Mouse (Mus musculus): ENCODE results near the gene Srd5a1. TPM values are rescaled to one million over a fixed set of nuclear protein-coding genes. Genes with fewer than 3 reads are reported as not detected.

Srd5a1 gene
- 24.5 and 27.8 TPM in 2 replicates for polyA plus RNA-seq (2015; fragmentation: Nextera tagmentation; extraction: Ambion mirVana)

GRCm38 (mm10) chr13:69611398-69612174 lies at the start of gene Srd5a1:
Gene Srd5a1 (minus strand): TSS chr13:69611442.
- Histone ChIP-seq H3K4me2 (peak within 1 kb of the TSS; percentile 92), H3K9ac (peak within 1 kb of the TSS; percentile 80), H3K27ac (peak within 1 kb of the TSS; percentile 64), H3K9me3 (no peaks in the 10 kb centered on the region), H3K36me3 (peaks cover 31% of the 10 kb centered on the region), H3K4me3 (peak within 1 kb of the TSS; percentile 93), H3K4me1 (replicated peaks) (peaks cover 19% of the 10 kb centered on the region), H3K27me3 (no peaks in the 10 kb centered on the region)
- under 1% methylated on average over 65 of the region's 69 CpGs for WGBS
- peak; percentile 99 for ATAC-seq (ENCODE audit: low FRiP score)

- Histone ChIP-seq H3K27ac (no peak overlapping the region), H3K4me3 (no peak overlapping the region), H3K27me3 (0 out of 2 replicates have a peak, but pooled peaks cover 3% of the 10 kb centered on the region), H3K4me2 (no peak overlapping the region), H3K36me3 (no peaks in the 10 kb centered on the region), H3K9me3 (no peaks in the 10 kb centered on the region), H3K9ac (no peak overlapping the region), H3K4me1 (replicated peaks) (no peaks in the 10 kb centered on the region)
- no peak for ATAC-seq (ENCODE audit: low FRiP score)
- WGBS, result 78% methylated on average over 3 of the region's 3 CpGs
Observed at GRCm38 (mm10) chr13:69654508-69654907, 43.3 kb upstream of the Srd5a1 start.

- H3K9ac ChIP-seq, result no peak overlapping the region
- no peak overlapping the region for H3K4me3 ChIP-seq
- peaks cover 12% of the 10 kb centered on the region for H3K36me3 ChIP-seq
- H3K4me1 ChIP-seq (replicated peaks), result no peaks in the 10 kb centered on the region
- WGBS, result 83% methylated on average over 9 of the region's 9 CpGs
- H3K27me3 ChIP-seq, result no peaks in the 10 kb centered on the region
- H3K9me3 ChIP-seq, result no peaks in the 10 kb centered on the region
- H3K27ac ChIP-seq, result no peak overlapping the region
- ATAC-seq (ENCODE audit: low FRiP score), result no peak
- no peak overlapping the region for H3K4me2 ChIP-seq
Observed at GRCm38 (mm10) chr13:69646481-69646880, 35.2 kb upstream of the Srd5a1 start.

- no peak overlapping the region for H3K4me2 ChIP-seq
- no peaks in the 10 kb centered on the region for H3K9me3 ChIP-seq
- H3K27me3 ChIP-seq, result no peaks in the 10 kb centered on the region
- H3K9ac ChIP-seq, result no peak overlapping the region
- no peak overlapping the region for H3K27ac ChIP-seq
- H3K4me1 ChIP-seq (replicated peaks), result no peaks in the 10 kb centered on the region
- H3K4me3 ChIP-seq, result no peak overlapping the region
- H3K36me3 ChIP-seq, result peaks cover 14% of the 10 kb centered on the region
- WGBS, result 76% methylated on average over 13 of the region's 13 CpGs
- no peak for ATAC-seq (ENCODE audit: low FRiP score)
Observed at GRCm38 (mm10) chr13:69645694-69646423, 34.6 kb upstream of the Srd5a1 start.

- Histone ChIP-seq H3K9ac (no peak overlapping the region), H3K27ac (no peak overlapping the region), H3K36me3 (peaks cover 26% of the 10 kb centered on the region), H3K27me3 (no peaks in the 10 kb centered on the region), H3K4me2 (no peak overlapping the region), H3K4me3 (no peak overlapping the region), H3K4me1 (replicated peaks) (no peaks in the 10 kb centered on the region), H3K9me3 (no peaks in the 10 kb centered on the region)
- no peak for ATAC-seq (ENCODE audit: low FRiP score)
- 83% methylated on average over 13 of the region's 13 CpGs for WGBS
Observed at GRCm38 (mm10) chr13:69644427-69645166, 33.4 kb upstream of the Srd5a1 start.

- 96% methylated on average over 2 of the region's 2 CpGs for WGBS
- no peaks in the 10 kb centered on the region for H3K4me1 ChIP-seq (replicated peaks)
Observed at GRCm38 (mm10) chr13:69643937-69644336, 32.7 kb upstream of the Srd5a1 start.

GRCm38 (mm10) chr13:69642656-69643216 lies 31.5 kb upstream of the Srd5a1 start:
- Histone ChIP-seq H3K4me3 (no peak overlapping the region), H3K4me2 (no peak overlapping the region), H3K36me3 (peaks cover 41% of the 10 kb centered on the region), H3K4me1 (replicated peaks) (no peaks in the 10 kb centered on the region), H3K27me3 (no peaks in the 10 kb centered on the region), H3K9me3 (no peaks in the 10 kb centered on the region), H3K9ac (no peak overlapping the region), H3K27ac (no peak overlapping the region)
- WGBS, result 78% methylated on average over 5 of the region's 5 CpGs
- no peak for ATAC-seq (ENCODE audit: low FRiP score)

More at GRCm38 (mm10) chr13:69643937-69644336, 32.7 kb upstream of the Srd5a1 start:
- Histone ChIP-seq H3K9ac (no peak overlapping the region), H3K27me3 (no peaks in the 10 kb centered on the region), H3K27ac (no peak overlapping the region), H3K9me3 (no peaks in the 10 kb centered on the region), H3K36me3 (peaks cover 31% of the 10 kb centered on the region), H3K4me3 (no peak overlapping the region), H3K4me2 (no peak overlapping the region)
- ATAC-seq (ENCODE audit: low FRiP score), result no peak

- 93% methylated on average over 3 of the region's 3 CpGs for WGBS
- ATAC-seq (ENCODE audit: low FRiP score), result no peak
- Histone ChIP-seq H3K9me3 (no peaks in the 10 kb centered on the region), H3K4me1 (replicated peaks) (no peaks in the 10 kb centered on the region), H3K27me3 (no peaks in the 10 kb centered on the region), H3K27ac (no peak overlapping the region), H3K4me2 (no peak overlapping the region), H3K9ac (no peak overlapping the region), H3K36me3 (peaks cover 58% of the 10 kb centered on the region), H3K4me3 (no peak overlapping the region)
Observed at GRCm38 (mm10) chr13:69641017-69641416, 29.8 kb upstream of the Srd5a1 start.

GRCm38 (mm10) chr13:69640541-69640940 lies 29.3 kb upstream of the Srd5a1 start:
- H3K36me3 ChIP-seq, result peaks cover 63% of the 10 kb centered on the region
- H3K4me1 ChIP-seq (replicated peaks), result no peaks in the 10 kb centered on the region

GRCm38 (mm10) chr13:69640126-69640525 lies 28.9 kb upstream of the Srd5a1 start:
- Histone ChIP-seq H3K9me3 (no peaks in the 10 kb centered on the region), H3K4me3 (no peak overlapping the region), H3K36me3 (peaks cover 67% of the 10 kb centered on the region), H3K4me2 (no peak overlapping the region), H3K9ac (no peak overlapping the region), H3K4me1 (replicated peaks) (no peaks in the 10 kb centered on the region), H3K27ac (no peak overlapping the region), H3K27me3 (no peaks in the 10 kb centered on the region)
- WGBS, result 95% methylated on average over 4 of the region's 4 CpGs
- ATAC-seq (ENCODE audit: low FRiP score), result no peak

More at GRCm38 (mm10) chr13:69640541-69640940, 29.3 kb upstream of the Srd5a1 start:
- H3K27ac ChIP-seq, result no peak overlapping the region
- ATAC-seq (ENCODE audit: low FRiP score), result no peak
- no peak overlapping the region for H3K4me3 ChIP-seq
- H3K9ac ChIP-seq, result no peak overlapping the region
- no peak overlapping the region for H3K4me2 ChIP-seq
- no peaks in the 10 kb centered on the region for H3K9me3 ChIP-seq
- WGBS, result 87% methylated on average over 4 of the region's 4 CpGs
- H3K27me3 ChIP-seq, result no peaks in the 10 kb centered on the region

GRCm38 (mm10) chr13:69639251-69639650 lies 28.0 kb upstream of the Srd5a1 start:
- ATAC-seq (ENCODE audit: low FRiP score), result no peak
- H3K27ac ChIP-seq, result no peak overlapping the region
- no peak overlapping the region for H3K9ac ChIP-seq
- H3K9me3 ChIP-seq, result no peaks in the 10 kb centered on the region
- H3K4me3 ChIP-seq, result no peak overlapping the region
- no peak overlapping the region for H3K4me2 ChIP-seq
- peaks cover 76% of the 10 kb centered on the region for H3K36me3 ChIP-seq
- 93% methylated on average over 5 of the region's 5 CpGs for WGBS
- no peaks in the 10 kb centered on the region for H3K27me3 ChIP-seq
- no peaks in the 10 kb centered on the region for H3K4me1 ChIP-seq (replicated peaks)

- no peaks in the 10 kb centered on the region for H3K4me1 ChIP-seq (replicated peaks)
- no peak overlapping the region for H3K4me2 ChIP-seq
Observed at GRCm38 (mm10) chr13:69638108-69638626, 26.9 kb upstream of the Srd5a1 start.

More at GRCm38 (mm10) chr13:69638108-69638626, 26.9 kb upstream of the Srd5a1 start:
- WGBS, result 86% methylated on average over 6 of the region's 6 CpGs
- no peaks in the 10 kb centered on the region for H3K27me3 ChIP-seq
- peaks cover 84% of the 10 kb centered on the region for H3K36me3 ChIP-seq
- H3K27ac ChIP-seq, result no peak overlapping the region
- ATAC-seq (ENCODE audit: low FRiP score), result no peak
- no peak overlapping the region for H3K9ac ChIP-seq
- H3K9me3 ChIP-seq, result no peaks in the 10 kb centered on the region
- no peak overlapping the region for H3K4me3 ChIP-seq
